Mouse (Mus musculus): ENCODE data around the gene Cntn6.

Cntn6 gene

DNA sequence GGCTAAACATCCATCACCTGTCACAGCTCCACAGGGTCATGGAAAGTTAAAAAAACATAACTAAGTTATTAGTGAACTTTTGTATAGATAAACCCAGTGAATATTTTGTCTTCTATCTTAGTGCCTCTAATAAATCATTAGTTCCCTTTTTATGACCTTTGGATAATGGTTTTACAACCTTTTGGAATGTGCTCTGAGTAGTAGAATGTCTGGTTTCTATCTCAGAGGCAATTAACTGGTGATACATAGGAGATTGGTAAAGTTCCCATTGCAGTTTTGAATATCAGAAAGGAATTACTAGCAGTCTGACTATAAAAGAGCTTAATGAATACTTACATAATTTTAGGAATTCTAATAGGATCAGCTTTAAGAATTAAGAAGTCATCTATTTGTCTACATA is 265.5 kb downstream of the Cntn6 start:
- no peak for DNase-seq (ENCODE audit: low read depth)

- DNase-seq (ENCODE audit: low read depth) = no peak
These were observed 268.6 kb downstream of the Cntn6 start for GRCm38 (mm10) chr6:104761226-104761625.

- DNase-seq (ENCODE audit: low read depth) = no peak
These were observed 291.3 kb downstream of the Cntn6 start for GRCm38 (mm10) chr6:104783891-104784290.

DNA sequence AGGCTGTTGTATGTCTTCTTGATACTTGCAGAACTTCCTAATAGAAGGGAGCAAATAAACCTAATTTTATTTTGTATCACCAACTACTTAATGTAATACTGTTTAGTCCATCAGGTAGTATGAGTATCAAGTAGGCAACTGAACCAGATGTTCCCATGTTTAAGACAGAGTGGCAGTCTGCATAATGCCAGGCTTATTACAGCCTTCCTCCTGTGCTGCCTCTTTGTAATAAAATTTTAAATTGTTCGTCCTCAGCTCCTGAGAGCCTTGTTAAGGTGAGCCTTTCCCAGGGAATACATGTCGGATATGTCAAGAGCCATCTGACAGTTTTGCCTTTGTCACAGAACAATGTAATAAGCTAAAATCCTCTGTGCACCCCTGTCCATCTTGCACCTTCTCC is 294.9 kb downstream of the Cntn6 start:
- DNase-seq (ENCODE audit: low read depth) = no peak

DNA sequence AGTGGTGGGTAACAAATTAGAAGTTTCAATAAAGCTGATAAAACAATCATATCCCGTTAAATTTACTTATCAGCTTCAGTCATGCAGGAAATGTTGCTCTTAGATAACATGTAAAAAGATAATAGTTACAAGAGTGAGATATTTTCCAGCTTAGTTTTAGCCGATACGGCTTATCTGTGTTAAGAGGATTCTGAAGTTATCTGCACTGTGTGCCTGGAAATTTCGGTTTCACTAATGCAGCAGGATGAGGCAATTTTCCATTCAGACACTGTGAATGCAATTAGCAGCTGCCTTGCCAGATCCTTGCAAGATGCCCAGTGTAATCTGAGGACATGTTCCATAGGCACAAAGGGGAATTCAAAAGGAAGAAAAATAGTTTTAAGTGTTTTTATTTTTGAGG is 315.9 kb downstream of the Cntn6 start:
- no peak for DNase-seq (ENCODE audit: low read depth)

DNA sequence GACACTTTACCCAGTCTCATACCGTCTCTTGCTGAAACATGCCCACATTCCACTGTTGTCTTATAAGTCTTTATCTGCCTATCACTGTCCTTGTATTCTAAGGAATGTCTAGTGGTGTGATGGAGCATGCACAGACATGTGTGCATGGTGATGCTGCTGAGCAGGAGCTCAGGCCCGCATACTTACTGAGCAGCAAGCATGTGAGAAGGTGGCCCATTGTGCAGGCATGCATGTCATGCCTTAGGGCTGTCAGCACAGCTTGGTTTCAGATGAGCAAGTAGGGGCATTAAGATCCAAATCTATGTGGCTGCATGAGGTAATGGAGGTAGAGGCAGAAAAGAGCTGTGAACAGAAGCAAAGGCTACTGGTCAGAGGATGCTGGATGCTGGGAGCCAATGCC is 323.0 kb downstream of the Cntn6 start:
- no peak for DNase-seq (ENCODE audit: low read depth)

DNA sequence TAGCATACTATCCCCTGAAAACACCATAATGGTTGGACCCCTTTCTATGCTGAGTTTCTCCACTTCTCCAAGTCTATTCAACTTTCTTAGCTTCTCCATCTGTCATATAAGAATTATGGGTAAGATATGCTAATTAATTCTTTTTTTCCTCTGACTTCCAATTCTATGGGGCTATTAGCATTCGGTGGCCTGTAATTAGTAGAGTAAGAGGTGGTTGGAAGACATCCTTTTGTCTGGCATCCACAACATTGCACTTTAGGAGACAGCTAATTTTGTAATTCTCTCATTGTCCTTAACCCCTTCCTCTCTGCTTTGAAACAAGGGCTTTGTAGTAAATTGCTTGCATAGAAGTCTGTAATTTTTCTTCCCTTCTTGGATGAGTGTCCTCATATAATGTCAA is 387.1 kb downstream of the Cntn6 start:
- no peak for DNase-seq (ENCODE audit: low read depth)

DNA sequence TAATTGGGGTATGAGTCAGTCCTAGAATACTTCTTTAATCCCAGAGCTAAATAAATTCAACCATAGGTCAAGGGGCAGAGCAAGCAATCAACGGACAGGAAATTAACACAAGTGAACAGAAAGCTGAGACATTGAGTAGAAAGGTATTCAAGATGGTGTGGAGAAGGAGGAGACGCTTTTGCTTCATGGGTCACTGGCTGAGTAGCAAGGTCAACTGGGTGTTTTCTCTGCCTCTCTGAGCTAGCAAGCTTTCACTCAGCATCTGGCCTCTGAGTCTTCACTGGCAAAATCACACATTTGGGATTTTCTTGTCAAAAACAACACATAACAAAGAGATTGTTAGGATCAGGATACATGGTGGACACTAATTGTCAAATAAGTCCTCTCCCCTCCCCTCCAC is 391.4 kb downstream of the Cntn6 start:
- DNase-seq (ENCODE audit: low read depth) = no peak

GRCm38 (mm10) chr6:104885829-104886228 is 393.2 kb downstream of the Cntn6 start:
- no peak for DNase-seq (ENCODE audit: low read depth)

DNA sequence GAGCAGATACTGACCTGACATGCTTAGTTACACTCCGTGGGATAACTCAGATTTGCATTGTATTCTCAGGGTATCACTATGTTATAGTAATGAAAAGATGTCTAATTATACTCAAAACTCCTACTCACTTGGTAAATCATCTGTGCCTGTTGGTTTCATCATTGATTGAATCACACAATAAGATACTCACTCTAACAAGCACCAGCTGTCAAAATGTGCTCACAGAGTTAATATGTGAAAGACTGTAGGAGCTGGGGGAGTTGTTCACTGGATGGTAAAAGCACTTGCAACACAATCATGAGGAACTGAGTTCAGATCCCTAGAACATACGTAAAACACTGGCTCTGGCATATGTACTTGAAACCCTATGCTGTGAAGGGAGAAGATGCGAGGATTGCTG is 398.5 kb downstream of the Cntn6 start:
- no peak for DNase-seq (ENCODE audit: low read depth)

Data from fibroblast of lung, adult 2 months (primary cell).